Mouse (Mus musculus): ENCODE measurements around the gene Ppm1a. TPM values are rescaled to one million over a fixed set of nuclear protein-coding genes. Genes with fewer than 3 reads are reported as not detected.

The Ppm1a gene
- polyA plus RNA-seq (2012; ENCODE audit: insufficient read depth, insufficient read length, missing spikeins) = 216 and 221 TPM in 2 replicates

DNA sequence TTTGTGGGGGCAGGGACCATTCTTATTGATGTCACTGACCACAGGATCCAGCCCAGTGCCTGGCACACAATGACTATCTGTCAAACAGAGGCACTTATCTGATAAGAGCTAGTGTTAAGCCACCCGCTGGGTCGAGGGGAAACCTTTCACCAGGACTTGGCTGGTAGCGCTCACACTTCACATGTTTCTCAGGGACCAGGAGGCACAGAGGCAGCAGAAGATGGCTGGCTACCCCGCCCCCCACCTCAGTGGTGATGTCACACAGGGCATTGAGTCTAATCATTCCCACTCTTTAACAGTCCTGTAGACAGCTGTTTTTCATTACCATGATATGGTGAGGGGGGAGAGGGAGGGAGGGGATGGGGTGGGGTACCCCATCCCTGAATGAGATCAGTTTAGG lies at the start of gene Ppm1a:
Gene Ppm1a, plus strand, starts transcription at position 370 of the 400 bp plus-strand sequence.
- no peak within 1 kb of the TSS for H3K4me3 ChIP-seq (ENCODE audit: insufficient read depth, low read depth, low read length)

DNA sequence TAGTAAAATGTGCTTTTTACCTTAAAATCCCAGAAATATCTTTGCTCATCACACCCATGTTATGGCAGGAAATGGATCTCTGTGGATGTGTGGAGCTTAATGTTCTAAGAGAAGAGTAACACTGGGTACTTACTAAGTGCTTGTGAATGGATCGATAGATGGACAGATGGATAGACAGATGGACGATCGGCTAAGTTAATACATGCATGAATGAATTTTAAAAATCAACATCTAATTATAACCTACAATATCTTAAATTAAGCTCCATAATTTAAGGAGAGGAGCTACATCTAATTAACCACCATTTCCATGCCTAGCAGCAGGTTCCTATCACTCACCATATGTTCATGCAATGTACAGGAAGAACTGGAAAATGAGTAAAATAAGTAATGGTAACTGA lies 47.3 kb upstream of the Ppm1a start:
- H3K4me3 ChIP-seq (ENCODE audit: insufficient read depth, low read depth, low read length) = no peak overlapping the region
- H3K4me1 ChIP-seq (ENCODE audit: control insufficient read depth, insufficient read depth, insufficient read length, low read length) = no peaks in the 10 kb centered on the region
- no peak overlapping the region for H3K27ac ChIP-seq (replicated peaks; ENCODE audit: low read depth, low read length)

More for the DNA sequence above, at the start of gene Ppm1a:
- Histone ChIP-seq H3K27ac (replicated peaks; ENCODE audit: low read depth, low read length) (no peak within 1 kb of the TSS), H3K4me1 (ENCODE audit: control insufficient read depth, insufficient read depth, insufficient read length, low read length) (no peaks in the 10 kb centered on the region; the same call in 1 of the 2 replicates)

DNA sequence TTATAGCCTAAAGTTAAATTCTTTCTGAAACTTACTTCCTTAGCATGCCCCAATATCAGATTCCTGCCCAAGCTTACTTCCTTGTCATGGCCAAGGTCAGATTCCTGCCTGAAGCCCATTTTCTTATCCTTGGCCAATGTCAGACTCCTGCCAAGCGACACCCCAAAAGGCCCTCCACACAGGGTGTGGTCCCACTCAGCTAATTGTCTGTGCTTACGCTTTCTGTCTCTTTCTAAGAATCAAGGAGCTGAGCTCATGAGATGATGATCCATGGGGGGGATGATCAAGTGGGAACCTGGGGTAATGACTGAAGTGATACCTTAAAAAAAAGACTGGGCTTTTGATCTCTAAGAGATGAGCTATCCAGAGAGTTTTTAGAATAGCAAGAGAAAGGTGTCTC lies 42.4 kb upstream of the Ppm1a start:
- Histone ChIP-seq H3K4me3 (ENCODE audit: insufficient read depth, low read depth, low read length) (no peak overlapping the region), H3K27ac (replicated peaks; ENCODE audit: low read depth, low read length) (no peak overlapping the region), H3K4me1 (ENCODE audit: control insufficient read depth, insufficient read depth, insufficient read length, low read length) (no peaks in the 10 kb centered on the region)

DNA sequence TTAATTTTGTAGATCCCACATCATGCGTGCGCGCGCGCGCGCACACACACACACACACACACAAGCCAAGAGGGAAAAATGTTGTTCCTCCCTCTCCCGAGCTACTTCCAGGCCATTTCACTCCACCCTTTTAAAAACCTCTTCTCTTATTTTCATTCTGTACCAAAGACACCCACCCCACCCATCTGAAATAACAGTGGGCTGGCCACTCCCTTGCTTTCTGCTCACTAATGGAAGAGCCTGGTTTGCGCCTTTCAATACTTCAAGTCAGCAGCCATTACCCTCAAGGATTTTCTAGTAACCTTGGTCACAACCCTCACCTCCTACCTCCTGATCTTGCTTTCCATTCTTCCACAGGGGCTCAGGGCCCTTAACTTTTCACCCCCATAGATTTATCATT lies 41.4 kb upstream of the Ppm1a start:
- H3K27ac ChIP-seq (replicated peaks; ENCODE audit: low read depth, low read length) = no peak overlapping the region
- H3K4me1 ChIP-seq (ENCODE audit: control insufficient read depth, insufficient read depth, insufficient read length, low read length) = no peaks in the 10 kb centered on the region
- no peak overlapping the region for H3K4me3 ChIP-seq (ENCODE audit: insufficient read depth, low read depth, low read length)

DNA sequence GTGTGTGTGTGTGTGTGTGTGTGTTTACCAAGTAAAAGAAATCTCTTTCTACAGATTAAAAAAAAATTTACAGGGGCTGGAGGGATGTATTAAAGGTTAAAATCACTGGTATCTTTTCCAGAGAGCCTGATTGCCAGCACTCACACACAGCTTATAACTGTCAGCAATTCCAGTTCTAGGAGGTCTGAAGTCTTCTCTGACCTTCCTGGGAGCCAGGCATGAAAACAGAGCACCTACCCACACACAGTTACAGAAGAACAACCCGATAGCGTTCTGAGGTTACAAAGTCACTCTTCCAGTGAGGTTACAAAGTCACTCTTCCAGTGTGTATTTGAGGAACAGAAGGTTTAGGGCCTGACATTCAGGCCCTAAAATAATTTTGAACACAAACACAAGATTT lies 38.2 kb upstream of the Ppm1a start:
- Histone ChIP-seq H3K27ac (replicated peaks; ENCODE audit: low read depth, low read length) (peak overlapping the region; percentile 89), H3K4me1 (ENCODE audit: control insufficient read depth, insufficient read depth, insufficient read length, low read length) (peaks cover 6% of the 10 kb centered on the region; the same call in 1 of the 2 replicates), H3K4me3 (ENCODE audit: insufficient read depth, low read depth, low read length) (no peak overlapping the region)

DNA sequence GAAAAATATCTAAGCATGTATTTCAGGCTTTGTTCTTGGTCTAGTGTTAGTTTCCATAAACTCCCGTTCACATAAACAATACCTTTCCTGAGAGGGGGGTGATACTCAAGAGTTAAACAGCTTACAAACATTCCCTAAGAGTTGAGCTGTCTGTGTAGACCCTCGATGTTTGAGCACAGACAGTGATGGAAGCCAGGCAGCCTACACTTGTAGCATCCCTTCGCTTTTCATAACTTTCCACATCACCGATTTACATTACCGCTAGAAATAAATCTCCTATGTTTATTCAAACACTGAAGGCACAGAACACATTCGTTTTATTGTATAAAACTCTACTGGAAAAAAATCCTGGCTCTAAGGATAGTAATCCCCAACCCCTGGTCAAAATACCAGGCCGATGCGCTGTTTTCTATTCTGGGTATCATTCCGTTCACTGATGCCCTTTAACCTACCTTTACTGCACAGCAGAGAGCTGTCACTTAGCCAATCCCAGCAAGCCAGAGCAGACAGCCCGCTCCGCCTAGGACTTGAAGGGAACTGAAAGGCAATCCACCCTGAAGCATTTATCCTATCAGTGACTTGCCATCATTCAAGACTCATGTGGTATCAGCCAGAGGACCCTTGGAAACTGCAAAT lies 37.7 kb upstream of the Ppm1a start:
- Histone ChIP-seq H3K4me3 (ENCODE audit: insufficient read depth, low read depth, low read length) (no peak overlapping the region), H3K27ac (replicated peaks; ENCODE audit: low read depth, low read length) (peak overlapping the region; percentile 89), H3K4me1 (ENCODE audit: control insufficient read depth, insufficient read depth, insufficient read length, low read length) (peaks cover 6% of the 10 kb centered on the region; the same call in 1 of the 2 replicates)

DNA sequence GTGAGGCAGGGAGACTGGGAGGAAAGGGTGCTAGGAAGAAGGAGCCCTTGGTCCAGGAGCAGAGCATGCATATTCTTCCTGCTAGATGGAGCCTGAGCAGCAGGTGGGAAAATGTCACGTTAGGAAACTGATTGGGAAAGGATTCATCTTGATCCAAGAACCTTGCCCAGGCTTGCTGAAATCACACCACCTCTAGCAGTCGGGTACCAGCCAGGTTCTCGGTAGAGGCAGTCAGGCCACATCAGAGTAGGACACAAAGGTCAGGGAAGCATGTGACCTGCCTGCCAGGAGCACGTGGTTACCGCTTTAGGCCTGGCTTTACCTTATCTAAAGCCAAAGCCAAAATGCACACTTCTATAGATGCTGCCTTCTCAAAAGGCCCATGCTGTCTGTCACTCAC lies 35.5 kb upstream of the Ppm1a start:
- Histone ChIP-seq H3K4me3 (ENCODE audit: insufficient read depth, low read depth, low read length) (no peak overlapping the region), H3K27ac (replicated peaks; ENCODE audit: low read depth, low read length) (no peak overlapping the region), H3K4me1 (ENCODE audit: control insufficient read depth, insufficient read depth, insufficient read length, low read length) (peaks cover 10% of the 10 kb centered on the region; the same call in 1 of the 2 replicates)

DNA sequence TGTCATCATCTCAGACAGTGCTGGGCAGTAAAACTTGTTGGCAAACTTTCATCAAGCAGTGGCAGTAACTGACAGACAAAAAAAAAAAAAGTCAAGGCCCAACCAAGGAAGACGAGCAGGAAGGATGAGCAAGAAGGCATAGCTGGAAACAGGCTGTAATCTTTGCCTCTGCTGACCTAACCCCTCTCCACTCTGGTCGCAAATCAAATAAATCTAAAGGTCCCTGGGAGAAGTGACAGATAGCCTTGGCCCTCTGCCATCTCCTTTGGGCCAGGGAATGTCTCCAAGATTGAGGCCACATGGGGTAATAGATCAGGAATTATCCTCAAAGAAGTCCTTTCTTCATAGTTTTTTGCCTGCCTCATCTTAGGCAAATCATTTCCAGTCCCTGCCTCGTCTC lies 33.3 kb upstream of the Ppm1a start:
- peak overlapping the region; percentile 35 for H3K27ac ChIP-seq (replicated peaks; ENCODE audit: low read depth, low read length)
- peaks cover 10% of the 10 kb centered on the region; the same call in 1 of the 2 replicates for H3K4me1 ChIP-seq (ENCODE audit: control insufficient read depth, insufficient read depth, insufficient read length, low read length)
- no peak overlapping the region for H3K4me3 ChIP-seq (ENCODE audit: insufficient read depth, low read depth, low read length)

DNA sequence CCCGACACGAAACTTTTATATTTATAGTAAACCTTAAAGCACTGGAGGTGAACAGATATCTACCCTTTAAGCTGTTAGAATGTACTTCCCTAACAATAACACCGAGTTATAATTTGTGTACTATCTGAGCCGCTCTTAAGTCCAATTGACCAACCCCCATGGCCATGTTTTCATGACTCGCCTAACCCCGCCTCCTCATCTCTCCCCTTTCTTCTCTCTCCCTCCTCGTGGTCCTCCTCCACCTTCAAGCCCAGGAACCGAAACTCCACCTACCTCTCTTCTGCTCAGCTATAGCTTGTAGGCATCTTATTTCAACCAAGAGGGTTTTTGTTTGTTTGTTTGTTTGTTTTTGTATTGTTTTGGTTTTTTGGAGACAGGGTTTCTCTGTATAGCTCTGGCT lies 30.2 kb upstream of the Ppm1a start:
- Histone ChIP-seq H3K27ac (replicated peaks; ENCODE audit: low read depth, low read length) (no peak overlapping the region), H3K4me1 (ENCODE audit: control insufficient read depth, insufficient read depth, insufficient read length, low read length) (peaks cover 11% of the 10 kb centered on the region; the same call in 1 of the 2 replicates), H3K4me3 (ENCODE audit: insufficient read depth, low read depth, low read length) (no peak overlapping the region)

DNA sequence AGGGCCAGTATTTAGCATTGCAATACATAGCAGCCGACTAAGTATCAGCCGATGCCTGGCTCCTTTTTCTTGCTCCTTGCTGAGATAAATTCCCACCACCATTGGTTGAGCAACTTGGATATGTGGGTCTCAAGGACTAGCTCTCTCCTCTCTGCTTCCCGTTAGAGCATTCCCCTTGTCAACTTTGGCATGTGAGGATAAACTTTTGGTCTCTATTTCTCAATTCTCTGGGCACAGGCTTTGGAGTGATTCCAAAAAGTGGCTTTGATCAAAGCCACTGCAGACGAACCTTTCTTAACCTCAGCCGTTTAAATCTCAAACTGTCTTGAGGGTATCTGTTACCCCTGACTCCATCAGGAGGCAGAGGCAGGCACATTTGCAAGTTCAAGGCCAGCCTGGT lies 29.6 kb upstream of the Ppm1a start:
- Histone ChIP-seq H3K4me1 (ENCODE audit: control insufficient read depth, insufficient read depth, insufficient read length, low read length) (peaks cover 11% of the 10 kb centered on the region; the same call in 1 of the 2 replicates), H3K4me3 (ENCODE audit: insufficient read depth, low read depth, low read length) (no peak overlapping the region), H3K27ac (replicated peaks; ENCODE audit: low read depth, low read length) (no peak overlapping the region)

DNA sequence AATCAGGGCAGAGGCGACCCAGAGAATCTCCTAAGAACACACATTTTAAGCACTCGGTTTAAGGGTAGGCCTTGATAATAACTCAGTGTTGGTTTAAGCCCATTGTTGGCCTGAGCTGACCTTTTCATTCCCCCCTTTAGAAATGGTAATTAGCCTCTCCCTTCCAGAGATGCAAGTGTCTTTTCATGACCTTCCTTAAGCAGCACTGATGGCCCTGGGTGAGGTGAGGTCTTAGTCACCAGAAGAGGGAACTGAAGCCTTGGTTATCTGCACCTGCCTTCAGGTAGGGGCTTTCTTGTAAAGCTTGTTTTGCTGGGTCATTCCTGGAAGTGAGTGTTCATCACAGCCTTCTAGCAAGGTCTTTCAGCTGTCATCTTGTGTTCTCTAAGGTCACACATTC lies 23.1 kb upstream of the Ppm1a start:
- H3K4me1 ChIP-seq (ENCODE audit: control insufficient read depth, insufficient read depth, insufficient read length, low read length) = peaks cover 3% of the 10 kb centered on the region; the same call in 1 of the 2 replicates
- no peak overlapping the region for H3K4me3 ChIP-seq (ENCODE audit: insufficient read depth, low read depth, low read length)
- no peak overlapping the region for H3K27ac ChIP-seq (replicated peaks; ENCODE audit: low read depth, low read length)

DNA sequence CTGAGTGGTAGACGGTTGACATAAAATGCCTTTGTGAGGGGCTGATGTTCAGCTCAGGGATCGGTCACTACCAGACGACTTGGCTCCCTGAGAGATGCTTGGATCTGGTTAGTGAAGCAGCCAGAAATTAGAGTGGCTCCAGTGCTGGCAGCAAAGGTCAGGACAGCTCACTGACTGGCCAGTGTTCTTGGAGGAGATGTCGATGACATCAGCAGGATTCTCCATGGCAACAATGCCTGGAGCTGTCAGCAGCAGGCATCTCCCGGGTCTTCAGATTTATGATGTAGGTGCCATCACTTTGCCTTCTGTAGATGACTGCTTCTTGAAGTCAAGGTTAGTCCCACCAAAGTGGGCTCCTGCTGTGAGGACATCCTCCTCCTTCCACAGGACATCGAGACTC lies 16.1 kb upstream of the Ppm1a start:
- H3K4me1 ChIP-seq (ENCODE audit: control insufficient read depth, insufficient read depth, insufficient read length, low read length) = no peaks in the 10 kb centered on the region
- H3K4me3 ChIP-seq (ENCODE audit: insufficient read depth, low read depth, low read length) = no peak overlapping the region
- H3K27ac ChIP-seq (replicated peaks; ENCODE audit: low read depth, low read length) = no peak overlapping the region

DNA sequence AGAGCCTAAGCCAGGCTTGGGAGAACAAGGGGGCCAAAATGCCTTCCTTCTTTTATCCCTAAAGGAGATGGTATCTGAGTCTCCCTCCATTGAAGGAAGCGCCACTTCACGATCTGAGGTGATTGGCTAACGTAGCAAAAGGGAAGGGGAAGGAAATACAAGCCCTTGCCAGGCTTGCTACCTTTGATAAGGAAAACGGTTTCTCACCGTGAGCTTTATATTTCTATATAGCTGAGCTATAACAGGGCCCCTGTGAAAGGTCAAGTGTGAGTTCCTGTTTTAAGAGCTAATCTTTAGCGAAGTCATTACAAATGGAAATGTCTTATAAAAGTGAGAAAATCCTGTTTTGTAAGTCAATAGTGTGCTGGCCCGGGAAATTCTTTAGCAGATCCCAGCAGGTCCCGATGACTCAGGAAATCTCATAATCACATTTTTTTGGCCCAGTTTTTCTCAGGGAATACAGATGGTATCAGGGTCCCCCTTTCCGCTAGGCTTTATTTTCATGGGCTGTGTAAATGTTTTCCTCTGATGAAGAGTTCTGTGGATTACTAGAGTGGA lies 12.4 kb upstream of the Ppm1a start:
- no peaks in the 10 kb centered on the region for H3K4me1 ChIP-seq (ENCODE audit: control insufficient read depth, insufficient read depth, insufficient read length, low read length)
- H3K4me3 ChIP-seq (ENCODE audit: insufficient read depth, low read depth, low read length) = no peak overlapping the region
- no peak overlapping the region for H3K27ac ChIP-seq (replicated peaks; ENCODE audit: low read depth, low read length)

DNA sequence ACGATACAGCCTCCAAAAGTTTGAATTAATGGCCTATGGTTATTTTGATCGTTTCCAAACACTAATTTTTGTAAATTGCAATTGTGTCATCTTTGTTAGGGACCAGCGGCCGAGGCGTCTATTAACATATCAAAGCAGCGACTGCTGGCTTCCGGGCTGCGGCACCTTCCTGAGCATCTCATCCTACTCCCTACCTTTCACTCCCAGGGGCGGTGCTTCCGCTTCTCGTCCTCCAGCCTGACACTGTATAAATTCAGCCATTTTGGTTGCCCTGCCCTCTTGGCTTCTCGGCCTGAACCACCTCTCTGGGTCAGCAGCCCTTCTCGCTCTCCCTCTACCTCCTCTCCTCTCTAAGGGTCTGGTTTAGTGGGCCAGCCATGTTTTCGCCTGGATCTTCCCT lies 11.8 kb upstream of the Ppm1a start:
- no peaks in the 10 kb centered on the region for H3K4me1 ChIP-seq (ENCODE audit: control insufficient read depth, insufficient read depth, insufficient read length, low read length)
- H3K4me3 ChIP-seq (ENCODE audit: insufficient read depth, low read depth, low read length) = no peak overlapping the region
- no peak overlapping the region for H3K27ac ChIP-seq (replicated peaks; ENCODE audit: low read depth, low read length)

DNA sequence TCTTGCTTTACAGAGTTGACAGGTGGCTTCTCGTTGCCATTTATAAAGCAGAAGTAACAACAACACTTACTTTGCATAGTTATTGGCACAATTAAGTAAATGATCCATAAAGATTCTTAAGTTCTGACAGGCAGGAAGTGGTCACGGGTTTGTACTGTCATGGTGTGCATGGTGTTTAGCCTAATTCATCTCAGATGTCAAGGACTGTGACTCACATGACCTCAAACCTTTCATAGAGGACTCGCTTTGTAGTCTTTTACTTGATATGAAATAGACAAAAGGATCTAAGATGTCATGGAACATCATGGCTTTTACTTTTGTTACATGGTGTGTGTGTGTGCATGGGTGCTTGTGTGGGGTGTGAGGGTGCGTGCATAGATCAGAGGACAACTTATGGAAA lies 8.9 kb upstream of the Ppm1a start:
- 0 out of 2 replicates have a peak, but pooled peaks cover 2% of the 10 kb centered on the region for H3K4me1 ChIP-seq (ENCODE audit: control insufficient read depth, insufficient read depth, insufficient read length, low read length)
- no peak overlapping the region for H3K27ac ChIP-seq (replicated peaks; ENCODE audit: low read depth, low read length)
- H3K4me3 ChIP-seq (ENCODE audit: insufficient read depth, low read depth, low read length) = no peak overlapping the region

DNA sequence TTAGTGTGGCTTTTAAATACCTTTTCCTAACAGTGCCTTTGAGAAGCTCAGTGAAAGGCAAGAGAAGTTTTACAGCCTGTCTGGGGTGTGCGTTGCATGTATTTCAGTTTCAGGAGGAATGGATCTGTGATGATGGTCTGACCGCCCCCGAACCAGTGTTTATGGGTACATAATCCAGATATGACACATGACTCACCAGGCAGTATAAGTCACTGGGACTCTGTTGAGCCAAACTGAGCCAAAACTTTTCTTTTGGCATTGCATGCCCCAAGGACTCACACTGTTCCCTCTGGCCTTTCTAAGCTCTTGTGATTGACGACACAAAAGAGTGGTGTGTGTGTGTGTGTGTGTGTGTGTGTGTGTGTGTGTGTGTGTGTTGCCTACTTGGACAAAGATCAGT lies 8.4 kb upstream of the Ppm1a start:
- H3K4me3 ChIP-seq (ENCODE audit: insufficient read depth, low read depth, low read length) = no peak overlapping the region
- 0 out of 2 replicates have a peak, but pooled peaks cover 2% of the 10 kb centered on the region for H3K4me1 ChIP-seq (ENCODE audit: control insufficient read depth, insufficient read depth, insufficient read length, low read length)
- no peak overlapping the region for H3K27ac ChIP-seq (replicated peaks; ENCODE audit: low read depth, low read length)
